ENCODE assay signal across 23 mouse cellular contexts in genomic region chr9:35323974-35324373, GRCm38 (mm10). TPM values are rescaled to one million over a fixed set of nuclear protein-coding genes. Genes with fewer than 3 reads are reported as not detected.
A peak's percentile ranks its signal among the peaks of the same experiment; 100 is the strongest.
DNase-seq lines count a peak whose midpoint lies in the region; ATAC-seq lines count a peak whose summit lies in the region.
"Had no signal": no experiment of that assay in that cellular context is flagged by ENCODE, and none has a peak within 500 bp of the region (broad histone marks: within the 10 kb centered on the region; RNA-seq: fewer than 3 reads in every experiment).

No protein-coding gene starts in this region.

- peak overlapping the region; percentile 56; the same call in 1 of the 2 replicates for H3K27ac ChIP-seq in limb, embryonic 12.5 days
- H3K27ac ChIP-seq in hindbrain, embryonic 12.5 days: no peak overlapping the region
- H3K27ac ChIP-seq: embryonic facial prominence, embryonic 15.5 days; forebrain, embryonic 12.5 days had no signal

- no peaks in the 10 kb centered on the region for H3K36me3 ChIP-seq in limb, embryonic 12.5 days
- no peaks in the 10 kb centered on the region for H3K36me3 ChIP-seq in hindbrain, embryonic 12.5 days
- H3K36me3 ChIP-seq: embryonic facial prominence, embryonic 13.5 days; embryonic facial prominence, embryonic 15.5 days; forebrain, embryonic 10.5 days; forebrain, embryonic 12.5 days; G1E had no signal

- H3K4me1 ChIP-seq in limb, embryonic 12.5 days (replicated peaks): peaks cover 75% of the 10 kb centered on the region
- H3K4me1 ChIP-seq in hindbrain, embryonic 12.5 days: peaks cover 18% of the 10 kb centered on the region

- DNase-seq in induced T-regulatory cell, adult 2 months (ENCODE audit: low read depth): peak; percentile 23
- no peak for DNase-seq in layer of hippocampus, postnatal 10 days (ENCODE audit: low spot score in 2 of 2)
- DNase-seq in adrenal gland, postnatal 14 days: no peak
- DNase-seq: adrenal gland, adult 8-10 months; adrenal gland, postnatal 25 days; cerebellum, adult 11 months; cerebellum, adult 18-20 months; cerebellum, adult 8-10 months; cerebellum, adult 9-11 months; cerebellum, postnatal 14 days; cerebellum, postnatal 36 days had no signal

- no peak overlapping the region for H3K9ac ChIP-seq in limb, embryonic 12.5 days (replicated peaks)
- H3K9ac ChIP-seq in hindbrain, embryonic 12.5 days: no peak overlapping the region
- H3K9ac ChIP-seq: embryonic facial prominence, embryonic 13.5 days; embryonic facial prominence, embryonic 15.5 days; forebrain, embryonic 12.5 days had no signal

- no peak overlapping the region for H3K4me3 ChIP-seq in limb, embryonic 12.5 days (replicated peaks)
- no peak overlapping the region for H3K4me3 ChIP-seq in hindbrain, embryonic 12.5 days
- H3K4me3 ChIP-seq: embryonic facial prominence, embryonic 13.5 days; embryonic facial prominence, embryonic 15.5 days; erythroblast, embryonic 14.5 days; forebrain, embryonic 10.5 days; forebrain, embryonic 12.5 days had no signal

- WGBS in limb, embryonic 12.5 days: 25% methylated on average over 4 of the region's 4 CpGs
- WGBS in hindbrain, embryonic 12.5 days: 78% methylated on average over 4 of the region's 4 CpGs

- peaks cover 7% of the 10 kb centered on the region for H3K27me3 ChIP-seq in limb, embryonic 12.5 days
- peaks cover 82% of the 10 kb centered on the region for H3K27me3 ChIP-seq in hindbrain, embryonic 12.5 days
- H3K27me3 ChIP-seq: embryonic facial prominence, embryonic 13.5 days; embryonic facial prominence, embryonic 15.5 days; Patski had no signal

- ATAC-seq in limb, embryonic 12.5 days (ENCODE audit: insufficient number of reproducible peaks, insufficient read depth, low FRiP score, low TSS enrichment, low read depth): no peak
- ATAC-seq in hindbrain, embryonic 12.5 days (ENCODE audit: low FRiP score): no peak
- ATAC-seq: activated CD4-positive, CD25-positive, alpha-beta regulatory T cell, adult 4 months; forebrain, embryonic 14.5 days; forebrain, embryonic 16.5 days had no signal

- H3K4me2 ChIP-seq in limb, embryonic 12.5 days: no peak overlapping the region
- no peak overlapping the region for H3K4me2 ChIP-seq in hindbrain, embryonic 12.5 days (replicated peaks)
- H3K4me2 ChIP-seq: embryonic facial prominence, embryonic 13.5 days; embryonic facial prominence, embryonic 15.5 days; forebrain, embryonic 12.5 days had no signal

- no peaks in the 10 kb centered on the region for H3K9me3 ChIP-seq in limb, embryonic 12.5 days
- H3K9me3 ChIP-seq in hindbrain, embryonic 12.5 days (replicated peaks): 0 out of 2 replicates have a peak, but pooled peaks cover 4% of the 10 kb centered on the region
- H3K9me3 ChIP-seq: embryonic facial prominence, embryonic 13.5 days; embryonic facial prominence, embryonic 15.5 days; forebrain, embryonic 10.5 days; forebrain, embryonic 12.5 days; G1E had no signal

RNA-seq across cellular contexts. Expression of gene Rpusd4, which starts 56.3 kb away (rescaled TPM):
- 34.2 and 34.3 TPM in 2 replicates for polyA plus RNA-seq in limb, embryonic 12.5 days (2016; fragmentation: Nextera tagmentation; extraction: Ambion mirVana)
- total RNA-seq in layer of hippocampus, postnatal 10 days (2021): 10 to 100 TPM; 10.6 to 10.7 TPM
- 24.2 and 26.4 TPM in 2 replicates for polyA plus RNA-seq in hindbrain, embryonic 12.5 days (2016; fragmentation: Nextera tagmentation; extraction: Ambion mirVana)
- total RNA-seq in adrenal gland, postnatal 14 days (2021): 14.9 and 15.6 TPM in 2 replicates

RNA-seq across cellular contexts. Expression of gene Fam118b, which starts 56.4 kb away (rescaled TPM):
- 52.7 and 55.6 TPM in 2 replicates for polyA plus RNA-seq in limb, embryonic 12.5 days (2016; fragmentation: Nextera tagmentation; extraction: Ambion mirVana)
- total RNA-seq in layer of hippocampus, postnatal 10 days (2021): 10 to 100 TPM; 25.7 to 26.7 TPM
- polyA plus RNA-seq in hindbrain, embryonic 12.5 days (2016; fragmentation: Nextera tagmentation; extraction: Ambion mirVana): 62.2 and 62.6 TPM in 2 replicates
- 10.3 and 12.4 TPM in 2 replicates for total RNA-seq in adrenal gland, postnatal 14 days (2021)
